Comparison of ENCODE assay signal across 9 mouse cellular contexts in genomic region chr5:12562204-12562603, GRCm38 (mm10).
A peak's percentile ranks its signal among the peaks of the same experiment; 100 is the strongest.
DNase-seq lines count a peak whose midpoint lies in the region; ATAC-seq lines count a peak whose summit lies in the region.
"Had no signal": no experiment of that assay in that cellular context is flagged by ENCODE, and none has a peak within 500 bp of the region (broad histone marks: within the 10 kb centered on the region; RNA-seq: fewer than 3 reads in every experiment).

No protein-coding gene starts in this region.

- DNase-seq in heart, adult 8-10 months (ENCODE audit: low spot score), result peak; percentile 23
- no peak for DNase-seq in heart, embryonic 10.5 days (ENCODE audit: low spot score)
- peak; percentile 36 for DNase-seq in c-Kit-positive CD71-negative TER-119-negative erythroid progenitor cells, embryonic 14.5 days (ENCODE audit: low read depth)
- peak; percentile 60 for DNase-seq in forebrain, embryonic 11.5 days (ENCODE audit: low spot score)
- DNase-seq in intestine, embryonic 14.5 days (ENCODE audit: low spot score), result peak; percentile 64
- DNase-seq in left cerebral cortex, adult 18-20 months (ENCODE audit: low spot score in 2 of 2), result peak; percentile 53 to 76
- DNase-seq: liver, embryonic 13.5 days had no signal

- no peaks in the 10 kb centered on the region for H3K27me3 ChIP-seq in heart, embryonic 10.5 days (ENCODE audit: insufficient read depth, poor library complexity, severe bottlenecking)
- no peaks in the 10 kb centered on the region for H3K27me3 ChIP-seq in forebrain, embryonic 11.5 days (ENCODE audit: control insufficient read depth, insufficient read depth, low read length)
- H3K27me3 ChIP-seq in intestine, embryonic 14.5 days (replicated peaks; ENCODE audit: control insufficient read depth, insufficient read depth, low read length), result no peaks in the 10 kb centered on the region
- 0 out of 2 replicates have a peak, but pooled peaks cover 3% of the 10 kb centered on the region for H3K27me3 ChIP-seq in midbrain, embryonic 12.5 days
- no peaks in the 10 kb centered on the region for H3K27me3 ChIP-seq in stomach, embryonic 14.5 days (ENCODE audit: control insufficient read depth, insufficient read depth, low read length)
- H3K27me3 ChIP-seq: liver, embryonic 13.5 days had no signal

- no peak overlapping the region for H3K9ac ChIP-seq in forebrain, embryonic 11.5 days (ENCODE audit: low read length)
- H3K9ac ChIP-seq in intestine, embryonic 14.5 days (ENCODE audit: low read length), result no peak overlapping the region
- H3K9ac ChIP-seq in midbrain, embryonic 12.5 days (replicated peaks), result no peak overlapping the region
- H3K9ac ChIP-seq in stomach, embryonic 14.5 days (replicated peaks; ENCODE audit: low read depth, low read length), result no peak overlapping the region
- H3K9ac ChIP-seq: liver, embryonic 13.5 days had no signal

- no peaks in the 10 kb centered on the region for H3K36me3 ChIP-seq in heart, embryonic 10.5 days
- no peaks in the 10 kb centered on the region for H3K36me3 ChIP-seq in forebrain, embryonic 11.5 days (ENCODE audit: control insufficient read depth, insufficient read depth, low read length)
- H3K36me3 ChIP-seq in intestine, embryonic 14.5 days (ENCODE audit: control insufficient read depth, insufficient read depth, low read length), result no peaks in the 10 kb centered on the region
- H3K36me3 ChIP-seq in midbrain, embryonic 12.5 days, result no peaks in the 10 kb centered on the region
- H3K36me3 ChIP-seq in stomach, embryonic 14.5 days (ENCODE audit: control insufficient read depth, insufficient read depth, low read length), result no peaks in the 10 kb centered on the region
- H3K36me3 ChIP-seq: liver, embryonic 13.5 days had no signal

- H3K27ac ChIP-seq in heart, embryonic 10.5 days, result no peak overlapping the region
- no peak overlapping the region for H3K27ac ChIP-seq in forebrain, embryonic 11.5 days (ENCODE audit: low read depth, low read length)
- H3K27ac ChIP-seq in intestine, embryonic 14.5 days (ENCODE audit: low read depth), result no peak overlapping the region
- H3K27ac ChIP-seq in midbrain, embryonic 12.5 days (replicated peaks), result no peak overlapping the region
- H3K27ac ChIP-seq in stomach, embryonic 14.5 days (ENCODE audit: low read length), result no peak overlapping the region
- H3K27ac ChIP-seq: liver, embryonic 13.5 days had no signal

- WGBS in heart, embryonic 10.5 days, result 41% methylated on average over 5 of the region's 5 CpGs
- WGBS in forebrain, embryonic 11.5 days, result 38% methylated on average over 5 of the region's 5 CpGs
- WGBS in intestine, embryonic 14.5 days, result 39% methylated on average over 5 of the region's 5 CpGs
- 37% methylated on average over 5 of the region's 5 CpGs for WGBS in midbrain, embryonic 12.5 days
- WGBS in stomach, embryonic 14.5 days, result 40% methylated on average over 5 of the region's 5 CpGs

- H3K9me3 ChIP-seq in heart, embryonic 10.5 days, result no peaks in the 10 kb centered on the region
- no peaks in the 10 kb centered on the region for H3K9me3 ChIP-seq in forebrain, embryonic 11.5 days (ENCODE audit: control insufficient read depth, low read length)
- no peaks in the 10 kb centered on the region for H3K9me3 ChIP-seq in intestine, embryonic 14.5 days (ENCODE audit: control insufficient read depth, low read length)
- no peaks in the 10 kb centered on the region for H3K9me3 ChIP-seq in midbrain, embryonic 12.5 days
- H3K9me3 ChIP-seq in stomach, embryonic 14.5 days (ENCODE audit: control insufficient read depth, low read depth, low read length), result no peaks in the 10 kb centered on the region
- H3K9me3 ChIP-seq: liver, embryonic 13.5 days had no signal

- peak; percentile 79 for ATAC-seq in forebrain, embryonic 11.5 days (replicated peaks; ENCODE audit: low FRiP score)
- no peak for ATAC-seq in intestine, embryonic 14.5 days (replicated peaks; ENCODE audit: low FRiP score, low TSS enrichment, low read depth)
- ATAC-seq in midbrain, embryonic 12.5 days (ENCODE audit: low FRiP score, low read depth), result 0 out of 2 replicates have a peak, but pooled peaks have one; percentile 62
- ATAC-seq in stomach, embryonic 14.5 days (ENCODE audit: insufficient number of reproducible peaks, insufficient read depth, low FRiP score, low read depth), result peak; percentile 67; the same call in 1 of the 2 replicates

- H3K4me1 ChIP-seq in heart, embryonic 10.5 days, result no peaks in the 10 kb centered on the region
- no peaks in the 10 kb centered on the region for H3K4me1 ChIP-seq in forebrain, embryonic 11.5 days (replicated peaks; ENCODE audit: control insufficient read depth, insufficient read depth, low read length)
- H3K4me1 ChIP-seq in intestine, embryonic 14.5 days (replicated peaks; ENCODE audit: control insufficient read depth, insufficient read depth, low read length), result no peaks in the 10 kb centered on the region
- H3K4me1 ChIP-seq in midbrain, embryonic 12.5 days, result no peaks in the 10 kb centered on the region
- no peaks in the 10 kb centered on the region for H3K4me1 ChIP-seq in stomach, embryonic 14.5 days (ENCODE audit: control insufficient read depth, insufficient read depth, low read length)
- H3K4me1 ChIP-seq: liver, embryonic 13.5 days had no signal

- H3K4me3 ChIP-seq in heart, embryonic 10.5 days, result no peak overlapping the region
- H3K4me3 ChIP-seq in forebrain, embryonic 11.5 days (ENCODE audit: low read depth, low read length), result no peak overlapping the region
- H3K4me3 ChIP-seq in intestine, embryonic 14.5 days (ENCODE audit: low read depth, low read length), result no peak overlapping the region
- H3K4me3 ChIP-seq in midbrain, embryonic 12.5 days, result no peak overlapping the region
- no peak overlapping the region for H3K4me3 ChIP-seq in stomach, embryonic 14.5 days (ENCODE audit: low read depth, low read length)
- H3K4me3 ChIP-seq: liver, embryonic 13.5 days had no signal

- no peak overlapping the region for H3K4me2 ChIP-seq in forebrain, embryonic 11.5 days (ENCODE audit: low read depth, low read length, severe bottlenecking)
- no peak overlapping the region for H3K4me2 ChIP-seq in intestine, embryonic 14.5 days (ENCODE audit: low read length)
- no peak overlapping the region for H3K4me2 ChIP-seq in midbrain, embryonic 12.5 days (replicated peaks)
- H3K4me2 ChIP-seq in stomach, embryonic 14.5 days (replicated peaks; ENCODE audit: low read depth, low read length), result no peak overlapping the region
- H3K4me2 ChIP-seq: liver, embryonic 13.5 days had no signal
